Mouse (Mus musculus): Measurements from ENCODE around the gene Ephb1.

Gene Ephb1

DNA sequence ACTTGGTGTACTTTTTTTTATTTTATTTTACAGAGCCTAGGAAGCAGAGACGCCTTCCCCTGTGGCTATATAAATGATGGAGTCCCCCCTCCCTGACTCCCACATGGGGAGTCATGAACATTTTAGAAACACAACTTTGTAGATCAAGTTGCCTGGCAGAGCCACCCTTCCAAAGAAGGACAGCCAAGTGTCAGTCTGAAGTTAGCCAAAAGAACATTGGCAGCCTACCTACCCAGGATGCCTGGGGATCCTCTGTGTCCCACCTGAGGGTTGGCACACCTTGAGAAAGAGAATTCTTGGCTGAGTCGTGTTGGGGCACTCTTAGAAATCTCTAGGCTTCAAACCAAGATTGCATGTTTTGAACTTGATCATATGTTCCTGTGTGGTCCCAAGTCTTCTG, 360.4 kb downstream of the Ephb1 start:
- DNase-seq (ENCODE audit: low spot score), result no peak

DNA sequence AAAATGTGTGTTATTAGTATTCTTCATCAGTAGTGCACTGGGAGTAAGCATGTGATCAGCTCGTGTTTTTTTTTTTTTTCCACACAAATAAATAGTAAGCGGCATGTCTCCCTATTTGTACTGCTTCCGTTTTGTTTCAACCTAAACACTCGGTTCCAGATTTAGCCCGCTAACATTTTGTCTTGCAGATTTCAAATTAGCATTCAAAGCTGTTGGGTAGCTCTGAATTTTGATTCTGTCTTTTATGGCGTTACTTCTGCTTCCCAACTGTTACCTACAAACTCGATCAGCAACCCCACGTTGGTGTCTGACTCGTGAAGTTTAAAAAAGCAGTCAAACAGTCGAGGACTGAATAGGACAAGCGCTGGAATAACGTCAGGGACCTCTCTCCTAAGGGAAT, 363.7 kb downstream of the Ephb1 start:
- no peak for DNase-seq (ENCODE audit: low spot score)

DNA sequence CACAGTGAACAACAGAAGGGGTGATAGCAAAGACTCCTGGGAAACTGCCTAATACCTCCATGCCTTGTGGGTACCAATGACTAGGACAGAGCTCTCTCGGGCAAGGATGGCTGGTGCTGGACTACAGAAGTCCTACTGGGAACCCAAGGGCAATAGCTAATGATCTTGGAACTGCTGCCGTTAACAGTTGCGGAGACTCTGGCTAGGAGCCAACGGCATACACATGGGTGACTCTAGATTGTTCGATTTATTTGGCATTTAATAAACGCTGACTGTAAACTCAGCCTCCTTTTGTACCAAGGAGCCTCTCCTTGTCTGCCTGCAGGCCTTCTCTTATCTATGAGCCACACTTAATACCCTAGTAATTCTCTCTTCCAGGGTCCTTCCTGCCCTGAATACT, 364.5 kb downstream of the Ephb1 start:
- no peak for DNase-seq (ENCODE audit: low spot score)

DNA sequence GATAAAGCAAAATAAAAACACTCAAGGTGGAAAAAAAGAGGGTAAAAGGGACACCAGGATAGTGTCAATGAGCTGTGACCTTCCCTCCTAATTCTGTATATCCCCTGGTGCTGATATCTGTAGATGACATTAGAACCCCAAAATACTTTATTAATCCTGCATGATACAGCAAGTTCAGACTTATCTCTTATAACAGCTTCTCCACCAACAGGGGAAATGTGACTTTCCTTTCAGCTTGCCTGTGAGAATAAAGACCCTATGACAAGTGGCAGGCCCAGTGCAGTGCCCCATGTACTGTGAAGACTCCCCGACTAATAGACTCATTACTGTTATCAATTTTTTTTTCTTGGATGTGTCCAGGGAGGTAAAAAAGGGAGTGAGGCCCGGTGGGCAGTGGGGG, 367.6 kb downstream of the Ephb1 start:
- DNase-seq (ENCODE audit: low spot score), result no peak

DNA sequence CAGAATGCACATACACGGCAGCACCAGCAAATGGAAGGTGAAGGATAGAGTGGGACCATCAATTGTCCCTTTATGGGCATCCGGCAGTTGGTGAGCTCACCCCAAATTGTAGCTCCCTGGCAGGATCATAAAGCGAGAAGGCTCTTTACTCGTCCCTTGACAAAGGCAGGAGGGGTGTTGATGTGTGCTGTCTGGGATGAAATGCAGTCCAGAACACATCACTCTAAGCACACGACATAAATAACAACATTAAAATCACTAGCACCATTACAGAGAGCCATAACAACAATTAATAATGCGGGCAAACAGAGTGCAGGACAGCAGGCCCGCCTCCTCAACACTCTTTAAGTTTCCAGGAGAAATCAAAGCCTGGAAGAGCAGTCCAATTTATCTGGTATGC, 372.1 kb downstream of the Ephb1 start:
- no peak for DNase-seq (ENCODE audit: low spot score)

DNA sequence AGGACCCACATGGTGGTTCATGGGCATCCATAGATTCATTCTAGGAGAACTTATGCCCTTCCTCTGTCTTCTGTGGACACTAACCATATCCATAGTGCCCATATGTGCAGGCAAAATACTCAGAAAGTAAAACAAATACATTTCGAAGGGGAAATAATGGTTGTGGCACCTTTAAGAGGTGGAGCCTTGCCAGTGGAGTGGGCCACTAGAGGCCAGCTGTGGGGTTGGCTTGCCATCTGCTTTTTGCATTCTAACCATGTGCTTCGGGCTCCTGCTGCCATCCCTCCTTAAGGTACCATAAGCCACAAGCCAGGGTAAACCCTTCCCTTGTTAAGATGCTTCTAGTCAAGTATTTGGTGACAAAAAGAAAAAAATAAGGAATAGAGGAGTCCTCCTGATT, 373.3 kb downstream of the Ephb1 start:
- DNase-seq (ENCODE audit: low spot score), result no peak

DNA sequence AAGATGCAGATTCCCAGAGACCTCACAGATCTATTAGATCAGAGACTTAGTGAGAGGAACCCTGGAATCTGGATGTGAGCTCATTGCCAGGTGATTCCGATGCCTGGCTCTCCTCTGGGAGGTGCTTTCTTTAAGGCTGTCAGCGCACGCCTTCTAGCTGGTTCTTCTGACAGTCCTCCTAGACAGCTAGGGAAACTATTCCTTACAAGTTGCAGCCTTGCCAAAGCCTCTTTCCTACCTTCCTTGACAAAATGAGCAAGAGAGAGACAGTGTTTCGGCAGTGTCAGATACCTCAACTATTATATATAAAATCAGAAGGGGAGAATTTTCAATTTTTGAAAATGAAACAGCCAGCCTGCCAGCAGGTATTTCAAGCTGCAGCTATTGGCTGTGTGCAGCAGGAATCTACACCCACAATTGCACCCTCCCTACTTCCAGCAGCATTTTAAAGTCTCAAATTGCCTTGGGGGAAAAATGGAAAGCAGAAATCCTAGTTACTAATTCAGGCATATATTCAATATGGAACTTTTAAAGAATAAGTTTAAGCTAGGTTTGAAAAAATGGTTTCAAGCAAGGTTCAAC, 377.5 kb downstream of the Ephb1 start:
- no peak for DNase-seq (ENCODE audit: low spot score)

DNA sequence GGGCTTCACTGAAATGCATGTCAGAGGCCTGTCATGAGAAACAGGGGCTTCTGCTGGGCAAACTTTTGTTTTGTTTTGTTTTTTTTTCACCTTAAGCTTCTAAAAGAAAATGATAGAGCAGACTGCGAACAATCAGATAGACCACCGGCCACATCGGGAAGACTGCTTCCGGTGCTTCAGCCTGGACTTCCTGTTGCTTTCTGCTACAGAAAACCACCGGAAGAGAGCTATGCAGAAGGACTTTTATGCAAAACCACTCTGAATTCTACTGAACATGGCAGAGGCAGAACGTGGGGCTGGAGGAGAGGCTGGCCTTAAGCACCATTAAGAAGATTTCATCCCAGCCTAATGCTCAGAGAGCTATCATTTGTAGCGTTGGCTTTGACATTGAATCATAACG, 382.2 kb downstream of the Ephb1 start:
- no peak for DNase-seq (ENCODE audit: low spot score)

DNA sequence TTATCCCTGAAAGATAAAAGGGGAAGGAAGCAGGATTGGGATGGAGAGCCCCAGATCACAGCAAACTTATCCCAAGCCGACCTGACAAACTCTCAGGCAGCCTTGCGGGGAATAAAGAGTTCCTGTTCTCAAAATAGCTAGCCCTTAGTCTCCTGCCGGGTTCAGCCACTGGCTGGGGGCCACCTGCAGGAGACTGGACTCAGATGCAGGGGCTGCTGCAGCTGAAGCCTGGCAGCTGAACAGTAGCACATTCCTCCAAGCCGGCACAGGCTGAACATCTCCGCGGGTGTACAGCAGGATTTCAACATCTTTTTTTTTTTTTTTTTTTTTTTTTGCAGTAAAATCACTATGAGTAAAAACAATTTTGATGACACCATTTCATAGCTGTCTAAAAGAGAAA, 382.7 kb downstream of the Ephb1 start:
- DNase-seq (ENCODE audit: low spot score), result no peak

DNA sequence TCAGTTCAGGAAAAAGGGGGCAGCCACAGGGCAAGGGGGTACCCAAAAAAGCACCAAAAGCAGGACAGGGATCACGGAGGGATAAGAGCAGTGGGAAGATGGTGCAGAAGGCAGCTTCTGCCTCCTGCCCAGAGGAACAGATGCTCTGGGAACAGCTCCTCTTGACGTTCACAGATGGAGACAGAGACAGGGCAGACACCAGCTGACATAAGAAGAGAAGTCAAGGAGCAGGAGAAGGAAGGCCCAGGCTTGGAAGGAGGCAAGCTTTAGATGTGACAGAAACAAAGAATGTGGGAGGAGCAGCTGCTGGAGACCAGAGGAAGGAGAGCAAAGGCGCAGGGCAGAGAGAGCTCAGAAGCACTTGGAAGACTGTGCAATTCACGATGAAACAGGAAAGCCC, 398.3 kb downstream of the Ephb1 start:
- DNase-seq (ENCODE audit: low spot score), result no peak

DNA sequence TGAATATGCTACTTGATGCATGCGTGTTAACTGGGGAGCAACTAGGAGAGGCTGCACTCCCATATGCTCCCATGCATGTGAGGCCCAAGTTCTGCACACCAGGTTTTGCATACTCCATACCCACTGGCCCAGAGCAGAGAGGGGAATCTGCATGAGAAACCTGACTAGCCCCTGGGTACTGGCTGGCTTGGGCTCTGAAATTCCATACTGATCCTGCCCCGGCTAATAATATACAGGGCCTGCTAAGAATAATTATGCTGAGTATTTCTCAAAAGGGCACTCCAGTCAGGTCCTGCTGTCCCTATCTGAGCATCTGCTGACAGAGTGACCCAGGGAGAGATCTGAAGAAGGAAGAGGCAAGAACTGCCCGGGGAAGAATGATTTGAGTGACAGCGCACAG, 400.0 kb downstream of the Ephb1 start:
- no peak for DNase-seq (ENCODE audit: low spot score)

DNA sequence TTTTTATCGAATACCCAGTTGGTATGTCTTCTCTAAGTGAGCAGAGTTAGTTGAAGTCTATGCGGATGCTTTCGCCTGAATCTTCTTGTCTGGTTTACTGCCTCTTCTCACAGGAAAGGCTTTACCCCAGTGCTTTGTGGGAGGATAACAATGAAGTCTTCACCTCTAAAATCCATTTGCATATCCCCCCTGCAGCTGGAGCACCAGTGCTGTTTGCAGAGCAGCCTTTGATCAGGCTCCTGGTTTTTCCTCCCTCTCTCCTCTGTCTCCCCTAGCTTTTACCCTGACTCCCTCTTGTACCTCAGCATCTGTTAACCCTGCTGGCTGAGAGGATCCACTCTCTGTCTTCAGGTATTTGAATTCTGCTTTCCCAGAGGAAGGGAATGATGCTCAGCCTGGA, 404.4 kb downstream of the Ephb1 start:
- no peak for DNase-seq (ENCODE audit: low spot score)

DNA sequence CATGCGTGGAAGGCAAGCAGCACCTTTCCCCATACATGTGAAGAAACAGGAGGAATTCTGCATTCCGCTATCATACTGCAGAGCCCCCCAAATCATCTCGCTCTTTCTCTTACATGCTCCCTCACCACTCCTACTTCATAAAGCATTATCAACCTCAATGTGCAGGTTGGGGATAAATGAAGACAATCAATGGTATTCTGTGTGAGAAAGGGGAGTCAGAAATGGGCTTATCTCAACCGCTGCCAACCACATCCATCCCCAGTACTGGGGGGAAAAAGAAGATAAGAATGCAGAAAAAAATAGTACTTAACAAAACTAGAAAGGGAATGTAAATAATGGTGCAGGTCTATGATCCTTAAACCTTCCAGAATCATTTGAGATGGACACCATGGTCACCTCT, 408.7 kb downstream of the Ephb1 start:
- no peak for DNase-seq (ENCODE audit: low spot score)

DNA sequence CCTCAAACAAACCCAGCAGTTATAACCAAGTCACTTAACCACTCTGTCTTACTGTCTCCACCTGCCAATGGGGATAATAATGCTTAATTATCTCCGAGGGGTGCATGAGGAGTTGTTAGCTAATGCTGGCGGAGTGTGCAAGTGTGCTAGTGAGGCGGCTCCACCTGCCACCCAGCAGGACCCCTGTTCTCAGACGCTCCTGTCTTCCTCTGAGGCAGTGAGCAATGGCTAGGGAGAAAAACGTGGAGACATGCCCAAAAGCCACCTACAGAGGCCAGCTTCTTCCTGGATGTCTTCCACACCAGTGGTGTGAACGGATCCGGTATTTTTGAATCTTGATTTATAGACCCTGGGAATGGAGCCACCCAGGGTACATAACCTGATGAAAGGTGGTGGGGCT, 409.2 kb downstream of the Ephb1 start:
- no peak for DNase-seq (ENCODE audit: low spot score)

DNA sequence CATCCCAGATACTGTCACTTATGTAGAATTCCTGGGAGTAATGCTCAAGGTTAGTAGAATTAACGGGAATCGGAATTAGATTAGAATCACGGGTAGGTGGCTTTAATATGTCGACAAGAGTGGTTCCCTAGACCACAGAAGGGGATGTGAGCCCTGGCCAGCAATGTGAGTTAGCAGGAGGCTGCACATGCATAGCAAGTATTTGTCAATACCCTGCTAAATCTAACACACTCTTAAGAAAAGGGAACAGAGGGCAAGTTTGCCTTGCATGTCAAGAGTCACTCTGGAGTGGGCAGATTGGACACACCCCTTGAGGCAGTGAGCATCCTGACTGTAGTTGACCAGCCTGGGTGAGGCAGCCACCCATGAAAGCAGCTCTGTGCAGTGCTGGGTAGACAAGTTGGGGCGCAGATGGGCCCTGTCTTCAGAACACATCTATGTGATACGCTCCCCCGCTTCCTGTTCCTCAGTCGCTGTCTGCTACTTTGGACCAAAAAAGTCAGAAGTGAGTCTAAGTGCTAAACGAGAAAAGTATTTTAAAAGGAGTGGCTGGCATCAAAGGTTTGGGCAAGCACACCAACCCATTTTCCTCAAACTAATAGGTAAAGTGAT, 412.3 kb downstream of the Ephb1 start:
- DNase-seq (ENCODE audit: low spot score), result no peak

DNA sequence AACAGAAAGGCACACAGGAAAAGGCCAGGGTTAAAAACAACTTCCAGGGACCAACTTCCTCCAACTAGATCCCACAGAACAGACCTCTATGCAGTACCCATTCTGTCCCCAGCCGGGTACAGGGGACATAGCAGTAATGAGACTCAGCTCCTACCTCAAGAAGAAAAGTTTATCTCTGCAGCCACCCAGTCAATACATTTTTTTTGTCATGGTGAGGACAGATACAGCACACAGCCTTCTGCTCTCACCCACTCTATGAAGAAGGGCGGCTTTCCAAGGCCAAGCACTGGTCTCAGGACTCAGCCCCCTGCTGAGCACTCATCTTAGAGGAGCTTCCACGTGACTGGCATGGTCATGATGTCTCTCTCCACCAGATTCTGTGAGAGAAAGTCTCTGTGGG, 414.3 kb downstream of the Ephb1 start:
- no peak for DNase-seq (ENCODE audit: low spot score)

DNA sequence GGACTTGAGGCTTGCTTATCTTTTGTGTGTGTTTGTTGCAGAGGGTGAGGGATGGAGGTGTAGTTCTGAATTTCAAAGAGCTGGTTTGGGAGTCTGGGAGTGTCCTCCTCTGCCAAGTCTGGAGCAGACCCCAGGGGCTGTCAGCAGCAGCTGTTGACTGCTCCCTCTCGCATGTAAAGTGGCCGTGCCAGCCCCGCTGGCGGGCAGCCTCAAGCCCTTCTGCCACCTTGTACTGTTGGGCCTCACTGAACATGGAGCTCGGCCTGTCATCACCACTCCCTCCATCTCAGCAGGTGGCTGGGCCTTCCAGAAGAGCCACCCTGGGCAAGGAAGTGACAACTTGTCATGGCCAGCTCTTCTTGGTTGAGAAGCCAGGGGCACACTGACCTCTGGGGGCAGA, 415.5 kb downstream of the Ephb1 start:
- no peak for DNase-seq (ENCODE audit: low spot score)

DNA sequence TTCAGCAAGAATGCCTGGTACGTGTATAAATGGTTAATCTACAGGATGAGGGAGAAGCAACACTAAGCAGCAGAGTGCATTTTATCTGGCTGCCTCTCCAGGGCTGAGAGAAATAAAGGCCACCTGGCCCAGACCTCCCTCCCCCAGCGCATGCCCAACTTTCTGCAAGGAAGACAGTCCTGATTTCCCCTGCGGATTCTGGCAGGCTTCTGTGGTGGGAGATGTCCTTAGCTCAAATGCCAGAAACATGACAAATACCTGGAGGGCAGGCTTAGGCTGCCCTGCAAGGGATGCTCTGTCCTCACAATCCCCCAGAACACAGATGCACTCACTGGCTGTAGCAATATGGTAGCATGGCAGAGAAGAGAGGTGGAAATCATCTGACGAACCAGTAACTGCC, 416.4 kb downstream of the Ephb1 start:
- DNase-seq (ENCODE audit: low spot score), result no peak

DNA sequence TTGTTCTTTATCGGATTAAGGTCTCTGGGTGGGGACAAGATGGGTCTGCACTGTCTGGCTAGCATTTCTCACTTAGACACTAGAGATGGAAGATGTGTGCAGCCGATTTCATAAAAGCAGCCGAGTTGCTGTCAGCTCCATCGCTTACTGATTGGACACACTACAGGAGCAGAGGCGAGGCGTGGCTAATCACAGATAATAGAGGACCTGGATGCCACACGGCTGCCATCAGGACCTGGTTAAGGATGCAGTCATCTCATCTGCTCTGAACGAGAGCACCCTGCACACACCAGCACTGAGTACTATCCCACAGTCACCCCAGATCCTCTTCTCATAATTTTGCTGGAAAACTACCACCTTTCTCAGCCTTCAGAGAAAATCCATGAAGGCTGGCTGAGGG, 419.6 kb downstream of the Ephb1 start:
- DNase-seq (ENCODE audit: low spot score), result peak; percentile 32

DNA sequence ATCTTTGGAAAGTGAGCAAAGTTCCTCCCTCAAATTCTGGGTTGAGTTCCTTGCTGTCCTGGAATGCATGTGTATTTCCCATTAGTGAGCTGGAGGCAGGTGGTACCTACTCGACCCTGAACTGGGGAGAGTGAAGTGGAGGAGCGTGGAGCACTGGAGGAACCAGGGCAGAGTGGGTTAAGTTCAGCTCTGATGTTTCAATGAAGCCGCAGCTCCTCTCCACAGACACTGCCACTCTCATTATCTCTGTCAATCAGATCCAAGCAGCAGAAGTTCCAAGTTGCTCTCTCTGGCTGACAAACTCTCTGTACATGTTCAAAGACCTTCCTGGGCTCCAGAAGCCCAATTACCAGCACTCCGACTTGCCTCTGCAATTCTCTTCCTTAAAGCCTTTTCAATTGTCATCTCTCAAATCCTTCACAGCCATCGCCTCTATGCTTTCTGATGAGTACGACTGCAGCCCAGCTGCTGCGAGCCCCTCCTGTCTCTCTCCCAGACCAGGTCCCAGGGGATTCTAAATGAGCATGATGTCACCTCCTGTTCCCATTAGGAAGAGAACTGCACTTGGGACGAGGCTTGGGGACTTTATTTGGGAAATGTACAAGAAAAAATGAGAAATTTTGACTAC, 420.4 kb downstream of the Ephb1 start:
- peak; percentile 70 for DNase-seq (ENCODE audit: low spot score)

DNA sequence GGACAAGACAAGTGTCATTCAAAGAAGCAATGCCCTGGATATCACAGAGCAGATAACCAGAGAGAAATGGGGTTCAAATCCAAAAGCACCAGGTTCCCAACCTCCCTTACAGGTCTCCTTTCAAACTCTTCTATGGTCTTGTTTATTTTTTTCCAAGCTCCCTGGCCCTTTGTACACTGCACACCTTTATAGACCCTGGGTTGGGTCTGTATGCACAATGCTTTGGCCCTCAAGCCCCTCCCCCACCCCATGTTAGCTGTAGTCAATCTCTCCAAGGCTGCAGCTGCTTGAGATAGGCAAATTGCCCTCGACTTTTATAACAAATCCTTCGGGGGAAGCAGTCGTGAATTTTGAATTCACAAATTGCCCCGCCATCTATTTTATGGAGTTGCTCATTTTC, 429.7 kb downstream of the Ephb1 start:
- DNase-seq (ENCODE audit: low spot score), result no peak

DNA sequence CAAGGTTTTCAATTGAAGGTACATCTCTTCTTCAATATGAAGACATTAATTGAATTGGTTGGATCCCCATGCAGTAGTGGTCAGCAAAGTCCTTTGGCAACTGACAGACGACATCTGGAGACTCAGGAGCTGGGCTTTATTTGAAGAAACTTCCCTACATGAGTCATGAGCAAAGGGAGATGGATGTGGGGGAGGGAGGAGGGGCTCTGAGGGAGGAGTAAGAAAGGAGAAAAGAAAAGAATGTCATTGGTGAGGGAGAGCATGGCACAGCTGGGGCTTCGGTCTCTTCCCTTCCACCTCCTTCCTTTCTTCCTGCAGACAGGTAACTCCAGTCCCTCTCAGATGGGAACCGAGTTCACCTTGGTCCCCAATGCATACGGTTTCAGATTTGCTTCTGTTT, 431.6 kb downstream of the Ephb1 start:
- no peak for DNase-seq (ENCODE audit: low spot score)

DNA sequence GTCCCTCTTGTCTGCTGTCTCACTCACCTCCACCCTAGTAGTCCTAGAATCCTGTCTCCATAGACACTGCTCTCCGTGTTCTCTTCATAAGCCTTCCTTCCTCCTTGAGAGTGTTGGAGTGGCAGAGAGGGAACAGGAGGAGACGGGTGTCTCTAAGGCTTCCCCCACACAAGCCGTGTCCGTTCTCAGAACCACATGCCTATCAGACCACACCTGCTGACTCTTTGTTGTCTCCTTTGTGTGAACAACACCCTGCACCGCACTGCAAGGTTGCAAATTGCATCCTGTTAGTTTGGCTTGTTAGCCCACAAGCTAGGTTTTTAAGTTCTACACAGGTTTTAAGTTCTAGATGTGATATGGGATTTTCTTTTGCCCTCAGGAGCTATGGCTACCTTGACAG, 435.2 kb downstream of the Ephb1 start:
- no peak for DNase-seq (ENCODE audit: low spot score)

DNA sequence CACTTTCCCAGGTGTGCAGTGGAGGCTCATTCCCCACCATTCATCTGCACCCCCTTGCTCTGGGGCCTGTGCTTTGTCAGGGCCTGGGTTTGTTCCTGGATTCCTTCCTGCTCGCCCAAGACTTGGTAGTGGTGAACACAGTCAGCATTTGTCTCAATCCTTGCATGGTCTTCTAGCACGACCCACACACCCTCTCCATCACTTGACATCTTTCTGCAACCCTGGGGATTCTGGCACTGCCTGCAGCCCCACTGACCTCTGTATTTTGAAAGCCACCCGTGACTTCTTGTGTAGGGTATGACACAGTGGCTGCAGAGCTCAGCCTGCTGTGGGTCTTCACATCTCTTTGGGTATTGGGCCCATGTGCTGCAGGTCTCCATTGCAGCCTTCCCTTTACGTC, 435.7 kb downstream of the Ephb1 start:
- DNase-seq (ENCODE audit: low spot score), result no peak

Measured in retina, embryonic 14.5 days (tissue).